Mouse (Mus musculus) cerebellum, adult 8-10 months (tissue): ENCODE measurements around the gene Lipo1.
"Not testable (repeated sequence)": the region's sequence is repeated elsewhere in the genome, so short reads cannot be mapped to it uniquely, and the experiment has no call there.

Experiments used
- DNase-seq: peaks from one replicate; pipeline ENCODE4 v3.0.0; 2022

Gene Lipo1

GRCm38 (mm10) chr19:33787359-33787758, at the start of gene Lipo1:
TSS of gene Lipo1 (minus strand) at chr19:33787459.
- DNase-seq: not testable (repeated sequence)

- no peak for DNase-seq
Measured at GRCm38 (mm10) chr19:33786576-33787277, 532 bp downstream of the Lipo1 start.

GRCm38 (mm10) chr19:33761287-33762086, 25.8 kb downstream of the Lipo1 start, which contains the start of gene Lipo3:
TSS of gene Lipo3 (minus strand) at chr19:33761951.
- DNase-seq: peak; percentile 13

- DNase-seq: not testable (repeated sequence)
Measured at GRCm38 (mm10) chr19:33751259-33751658, 36.0 kb downstream of the Lipo1 start, which contains the start of gene Lipo2. TSS of gene Lipo2 (minus strand) at chr19:33751359.
